Mouse (Mus musculus): Measurements from ENCODE around the gene Rsph1.

DNA sequence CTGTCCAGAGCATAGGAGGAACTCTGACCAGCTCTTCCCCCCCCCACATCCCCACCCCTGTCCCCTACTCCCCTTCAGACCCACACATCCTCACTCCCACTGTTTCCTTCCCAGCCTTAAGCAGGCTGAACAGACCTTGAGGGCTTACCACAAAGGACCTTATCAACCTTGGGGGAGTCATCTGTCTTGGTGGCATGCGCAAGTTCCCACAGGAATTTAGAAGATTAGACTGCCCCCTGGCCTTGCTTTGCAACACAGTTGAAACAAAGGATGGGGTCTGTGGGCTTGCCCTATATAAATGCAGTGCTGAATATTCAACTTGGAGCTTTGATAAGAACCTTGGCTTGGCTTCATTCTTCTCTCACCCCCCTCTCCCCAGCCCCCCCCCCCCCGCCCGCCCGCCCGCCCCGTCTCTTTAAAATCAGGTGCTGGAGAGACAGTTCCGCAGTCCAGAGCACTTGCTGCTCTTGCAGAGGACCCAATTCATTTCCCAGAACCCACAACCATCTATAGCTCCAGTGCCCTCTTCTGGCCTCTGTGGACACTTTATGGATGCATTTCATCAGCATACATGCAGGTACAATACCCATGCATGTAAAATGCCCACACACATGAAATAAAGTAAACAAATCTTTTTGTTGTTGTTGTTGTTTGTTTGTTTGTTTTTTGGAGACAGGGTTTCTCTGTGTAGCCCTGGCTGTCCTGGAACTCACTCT, 5.9 kb downstream of the Rsph1 start:
- TF ChIP-seq EP300 (IDR thresholded peaks at IDR 0.05; ENCODE audit: low read depth), result no peak
- peak; percentile 34 for TF ChIP-seq CTCF (IDR thresholded peaks at IDR 0.05; ENCODE audit: low read depth)
